Mouse (Mus musculus) E14TG2a.4 (cell line): Measurements from ENCODE around the gene Carmil1.

ENCODE experiments used
- CTCF ChIP-seq: conservative IDR thresholded peaks from 2 replicates; pipeline ENCODE4 v1.5.1; 2014; ENCODE audit warnings: low read length
- NANOG ChIP-seq: IDR thresholded peaks from 2 replicates; pipeline ENCODE4 v1.6.1; 2014; ENCODE audit warnings: borderline replicate concordance, low read length, mixed read lengths
- POU5F1 ChIP-seq: IDR thresholded peaks from 2 replicates; pipeline ENCODE4 v1.6.1; 2014; ENCODE audit warnings: low read length, borderline replicate concordance

DNA sequence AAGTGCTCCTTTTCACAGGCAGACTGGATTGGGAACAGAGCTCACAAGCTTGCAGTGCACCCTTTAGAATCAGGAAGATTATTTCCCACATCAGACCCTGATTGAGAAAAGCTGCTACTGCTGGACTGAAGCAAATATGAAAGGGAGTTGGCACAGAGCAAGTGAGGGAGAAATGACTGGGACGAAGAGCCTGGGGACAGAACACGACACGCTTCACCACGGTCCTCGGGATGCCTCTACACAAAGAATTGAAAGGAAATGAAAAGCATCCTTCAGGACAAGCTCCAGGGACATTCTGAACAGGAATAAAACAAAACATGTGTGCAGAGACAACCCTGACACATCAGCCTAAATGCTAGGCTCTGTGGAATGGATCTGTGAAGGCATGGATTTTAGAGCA, 103.0 kb downstream of the Carmil1 start:
- TF ChIP-seq CTCF (no peak), NANOG (no peak), POU5F1 (no peak)
